Mouse (Mus musculus) kidney, adult 8-10 months (tissue): Measurements from ENCODE around the gene Ssbp2.

ENCODE experiments used
- DNase-seq, 2 experiments: peaks; one replicate each; pipeline ENCODE4 v3.0.0; 2022

Gene Ssbp2

DNA sequence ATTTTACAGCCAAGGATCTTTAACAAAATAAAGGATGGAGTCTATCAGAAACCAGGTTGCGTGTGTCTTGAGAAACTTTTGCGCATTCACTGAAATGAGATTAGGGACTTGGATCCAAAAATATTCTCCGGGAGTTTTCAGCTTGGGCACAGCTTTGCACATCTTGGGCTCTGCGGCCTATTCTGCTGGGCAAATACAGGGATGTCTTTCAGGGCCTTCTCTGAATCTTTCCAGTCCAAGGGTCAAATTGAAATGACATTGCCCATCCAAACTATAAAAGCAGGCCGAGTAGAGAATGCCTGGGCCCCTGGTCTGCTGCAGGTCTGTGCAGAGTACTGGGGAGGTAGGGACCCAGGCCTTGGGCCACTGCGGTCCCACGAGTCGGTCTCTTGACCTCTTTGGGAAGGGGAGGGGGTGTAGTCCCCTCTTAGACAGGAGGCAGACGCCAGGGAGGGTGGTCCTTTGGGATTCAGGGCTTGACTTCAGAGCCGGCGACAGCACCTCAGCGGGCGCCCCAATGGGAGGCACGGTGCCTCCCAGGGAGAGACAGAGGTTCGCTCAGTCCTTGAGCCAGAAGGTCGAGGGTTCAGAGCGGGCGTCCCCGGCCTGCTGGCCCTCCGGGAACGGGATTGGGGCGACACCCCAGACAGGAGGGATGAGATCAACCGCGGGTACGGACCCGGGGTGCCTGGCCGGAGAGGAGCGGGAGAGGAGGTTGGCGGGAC, at the start of gene Ssbp2:
Gene Ssbp2 (plus strand): TSS at position 388 of the 725 bp plus-strand sequence.
- no peak for DNase-seq

DNA sequence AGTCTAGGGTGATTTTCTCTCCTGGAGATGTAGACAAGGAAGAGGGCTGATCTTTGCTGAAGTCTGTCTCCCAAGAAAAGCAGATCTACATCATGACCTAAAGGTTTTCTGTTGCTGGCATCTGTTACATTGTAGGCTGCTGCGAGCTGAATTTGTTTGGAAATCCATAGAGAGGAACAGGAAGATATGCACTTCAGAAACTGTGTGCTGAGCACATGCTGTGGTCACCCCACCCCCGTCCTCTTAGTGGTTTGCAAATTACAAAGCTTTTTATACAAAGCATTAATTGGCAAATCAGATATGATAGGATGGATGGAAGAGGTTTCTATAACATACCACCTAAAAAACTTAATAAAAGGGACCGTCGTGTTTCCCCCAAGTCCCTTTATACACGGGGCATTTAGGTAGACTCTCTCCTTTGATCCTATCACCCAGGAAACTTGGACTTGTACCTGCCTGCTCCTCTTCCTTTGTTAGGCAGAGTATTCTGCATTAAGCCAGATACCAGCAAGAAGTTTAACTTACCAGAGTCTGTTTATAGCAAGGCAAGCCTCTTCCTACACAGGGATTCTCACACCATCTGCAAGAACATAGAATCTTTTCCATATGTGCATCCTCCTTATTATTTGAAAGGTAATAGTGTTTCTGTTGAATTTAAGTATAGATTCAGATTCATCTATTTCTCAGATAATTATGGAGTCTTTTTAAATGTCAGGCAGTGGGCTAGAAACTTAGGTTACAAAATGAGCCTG, 46.2 kb upstream of the Ssbp2 start:
- DNase-seq: no peak

GRCm38 (mm10) chr13:91415896-91416295, 44.2 kb upstream of the Ssbp2 start:
- no peak for DNase-seq

- no peak for DNase-seq
Observed at GRCm38 (mm10) chr13:91416698-91417097, 43.4 kb upstream of the Ssbp2 start.

- DNase-seq: peak; percentile 71 to 79
Observed at GRCm38 (mm10) chr13:91421387-91421949, 38.6 kb upstream of the Ssbp2 start.

- no peak for DNase-seq
Observed at GRCm38 (mm10) chr13:91430867-91431266, 29.2 kb upstream of the Ssbp2 start.

DNA sequence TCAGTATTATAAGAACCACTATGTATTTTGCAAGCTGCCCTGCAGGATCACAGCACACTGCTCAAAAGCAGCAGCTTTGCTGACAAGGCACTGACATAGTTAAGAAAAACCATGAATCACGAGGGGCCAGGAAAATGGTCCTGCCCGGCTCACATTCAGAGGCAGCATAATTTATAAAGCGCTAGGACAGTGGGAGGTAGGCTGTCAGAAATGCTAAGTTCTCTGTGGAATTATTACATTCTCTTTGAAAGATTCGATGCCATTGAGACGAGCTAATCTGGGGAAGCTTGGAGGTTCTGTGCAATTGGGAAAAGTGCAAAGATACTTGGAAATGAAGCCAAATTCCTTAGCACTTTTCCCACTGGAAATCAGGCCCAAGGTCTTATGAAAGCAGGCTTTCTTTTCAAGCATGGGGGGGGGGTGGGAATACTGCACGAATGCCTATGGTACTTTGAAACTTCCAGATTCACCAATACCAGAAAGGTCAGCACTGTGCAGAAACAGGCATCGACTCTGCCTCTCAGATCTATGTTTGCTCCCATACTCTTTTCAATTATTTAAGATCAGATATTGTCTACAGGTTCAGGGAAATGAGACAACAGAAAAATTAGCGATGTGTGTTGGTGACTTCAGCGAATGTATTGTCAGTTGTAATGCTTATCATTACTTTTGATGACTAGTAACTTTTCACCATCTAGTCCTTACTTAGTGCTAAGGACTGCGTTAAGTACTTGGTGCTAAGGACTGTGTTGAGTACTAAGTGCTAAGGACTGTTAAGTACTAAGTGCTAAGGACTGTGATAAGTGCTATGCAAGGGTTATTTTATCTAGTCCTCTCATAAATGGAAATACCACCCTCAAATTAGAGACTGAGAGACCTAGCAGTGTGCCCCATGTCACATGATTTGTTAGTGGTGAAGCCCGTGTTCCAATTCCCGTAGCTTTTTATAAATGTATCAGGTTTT, 28.4 kb upstream of the Ssbp2 start:
- DNase-seq: no peak

GRCm38 (mm10) chr13:91433021-91433420, 27.1 kb upstream of the Ssbp2 start:
- DNase-seq: no peak

DNA sequence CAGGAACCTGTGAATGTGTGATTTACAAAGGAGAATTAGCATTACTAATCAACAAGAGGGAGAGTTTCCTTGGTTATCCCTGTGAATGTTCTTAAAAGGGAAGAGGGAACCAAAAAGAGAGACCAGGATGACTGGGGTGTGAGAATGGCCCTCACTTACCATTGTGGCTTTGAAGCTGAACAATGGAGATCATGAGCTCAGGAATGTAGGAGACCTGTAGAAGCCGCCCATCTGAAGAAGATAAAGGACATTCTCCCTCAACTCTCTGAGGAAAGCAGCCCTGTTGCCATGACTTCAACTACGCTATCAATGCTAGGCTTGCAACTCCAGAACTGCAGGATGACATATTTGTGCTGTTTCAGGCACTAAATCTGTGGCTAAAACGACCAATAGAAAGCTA, 22.2 kb upstream of the Ssbp2 start:
- DNase-seq: no peak

GRCm38 (mm10) chr13:91441476-91441875, 18.6 kb upstream of the Ssbp2 start:
- DNase-seq: no peak

- no peak for DNase-seq
Observed at GRCm38 (mm10) chr13:91446728-91447127, 13.4 kb upstream of the Ssbp2 start.

- DNase-seq: no peak
Observed at GRCm38 (mm10) chr13:91448936-91449335, 11.1 kb upstream of the Ssbp2 start.

GRCm38 (mm10) chr13:91451405-91452166, 8.5 kb upstream of the Ssbp2 start:
- DNase-seq: no peak

GRCm38 (mm10) chr13:91452269-91452668, 7.8 kb upstream of the Ssbp2 start:
- DNase-seq: no peak

GRCm38 (mm10) chr13:91453236-91453635, 6.8 kb upstream of the Ssbp2 start:
- DNase-seq: no peak

DNA sequence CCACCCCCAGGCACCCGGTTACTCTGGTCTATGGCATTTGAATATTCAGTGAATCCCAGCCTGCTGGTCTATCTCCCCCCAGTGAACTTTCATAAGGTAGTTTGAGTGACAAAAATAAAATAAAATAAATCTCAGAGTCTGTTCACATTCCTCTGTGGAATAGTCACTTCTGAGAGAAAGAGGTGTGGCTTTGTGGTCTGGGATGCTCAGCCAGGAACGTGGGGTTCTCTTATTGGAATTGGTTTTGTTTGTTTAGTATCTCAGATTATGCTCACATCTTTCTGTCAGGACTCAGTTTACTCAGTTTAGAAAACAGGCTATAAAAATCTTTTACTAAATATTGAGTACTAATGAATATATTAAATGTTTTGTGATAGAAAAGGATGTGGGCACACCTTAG, 4.0 kb upstream of the Ssbp2 start:
- no peak for DNase-seq

DNA sequence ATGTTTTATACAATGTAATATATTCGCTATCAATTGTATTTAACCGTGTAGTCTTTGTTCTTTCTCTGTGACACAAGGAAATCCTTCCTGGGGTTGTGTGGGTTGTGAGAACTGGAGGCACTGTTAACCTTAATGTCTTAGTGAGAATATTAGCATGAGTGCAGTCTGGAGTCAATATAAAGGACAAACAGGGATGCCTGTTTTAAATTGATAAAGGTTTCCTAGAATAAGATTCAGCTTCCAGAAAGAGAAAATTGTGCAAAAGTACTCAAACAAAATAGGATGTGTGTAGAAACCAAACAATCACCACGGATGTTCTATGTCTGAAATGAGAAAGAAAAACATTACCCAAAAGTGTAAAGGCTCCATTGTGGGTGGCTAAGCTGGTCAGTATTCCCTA, 3.3 kb upstream of the Ssbp2 start:
- no peak for DNase-seq

GRCm38 (mm10) chr13:91457974-91458373, 2.1 kb upstream of the Ssbp2 start:
- DNase-seq: no peak

DNA sequence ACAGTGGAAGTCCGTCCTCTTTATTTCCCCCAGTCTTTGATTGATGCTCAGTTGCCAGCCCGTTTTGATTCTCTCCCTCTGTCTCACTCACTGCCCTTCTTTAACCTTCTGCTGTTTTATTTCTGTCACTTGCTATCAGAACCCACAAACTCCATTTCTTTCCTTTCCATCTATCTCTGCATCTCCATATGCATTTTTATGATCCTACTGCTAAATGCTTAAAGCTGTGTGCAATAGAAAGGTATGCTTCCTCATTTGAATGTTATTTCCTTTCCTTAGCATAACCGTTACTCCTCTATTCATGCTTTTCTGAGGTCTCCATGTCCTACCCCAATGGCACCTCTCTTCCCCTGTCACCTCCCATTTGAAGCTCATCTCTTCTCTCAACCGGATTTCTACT, 594 bp upstream of the Ssbp2 start:
- DNase-seq: no peak

GRCm38 (mm10) chr13:91460621-91461284, 670 bp downstream of the Ssbp2 start:
- DNase-seq: peak; percentile 99

GRCm38 (mm10) chr13:91461299-91461698, 1.2 kb downstream of the Ssbp2 start:
- DNase-seq: no peak
